ENCODE assay signal across 8 mouse cellular contexts in genomic region chr4:130081345-130082190, GRCm38 (mm10). TPM values are rescaled to one million over a fixed set of nuclear protein-coding genes. Genes with fewer than 3 reads are reported as not detected.
DNase-seq lines count a peak whose midpoint lies in the region; ATAC-seq lines count a peak whose summit lies in the region.

No protein-coding gene starts in this region.

- H3K9me3 ChIP-seq in lung, embryonic 15.5 days, result no peaks in the 10 kb centered on the region
- H3K9me3 ChIP-seq in stomach, embryonic 16.5 days (replicated peaks; ENCODE audit: control insufficient read depth, low read length), result no peaks in the 10 kb centered on the region

- no peak for ATAC-seq in lung, embryonic 15.5 days (ENCODE audit: borderline replicate concordance, extremely low read depth, low FRiP score, low TSS enrichment)
- peak; percentile 23; the same call in 1 of the 2 replicates for ATAC-seq in stomach, embryonic 16.5 days (ENCODE audit: insufficient read depth, low FRiP score)

- H3K9ac ChIP-seq in lung, embryonic 15.5 days, result 0 out of 2 replicates have a peak overlapping the region, but pooled peaks have one; percentile 10
- no peak overlapping the region for H3K9ac ChIP-seq in stomach, embryonic 16.5 days (ENCODE audit: low read length)

- 67% methylated on average over 19 of the region's 19 CpGs for WGBS in lung, embryonic 15.5 days
- WGBS in stomach, embryonic 16.5 days, result 69% methylated on average over 19 of the region's 19 CpGs

- DNase-seq in retina, postnatal 1 day, result peak; percentile 49
- no peak for DNase-seq in retina, embryonic 14.5 days (ENCODE audit: low spot score)
- DNase-seq in cerebellum, adult 18-20 months, result peak; percentile 68 to 79
- peak; percentile 72 for DNase-seq in gastrocnemius, postnatal 10 days
- peak; percentile 86 to 89 for DNase-seq in kidney, adult 8-10 months
- no peak for DNase-seq in embryo, embryonic 9.5 days (ENCODE audit: extremely low spot score)

- no peak overlapping the region for H3K27ac ChIP-seq in lung, embryonic 15.5 days
- no peak overlapping the region for H3K27ac ChIP-seq in stomach, embryonic 16.5 days (ENCODE audit: low read length)

- H3K4me2 ChIP-seq in lung, embryonic 15.5 days, result no peak overlapping the region
- no peak overlapping the region for H3K4me2 ChIP-seq in stomach, embryonic 16.5 days (ENCODE audit: low read depth, low read length)

- H3K4me3 ChIP-seq in lung, embryonic 15.5 days, result no peak overlapping the region
- H3K4me3 ChIP-seq in stomach, embryonic 16.5 days (replicated peaks; ENCODE audit: low read length), result no peak overlapping the region

- H3K36me3 ChIP-seq in lung, embryonic 15.5 days, result no peaks in the 10 kb centered on the region
- H3K36me3 ChIP-seq in stomach, embryonic 16.5 days (ENCODE audit: control insufficient read depth, insufficient read depth, low read length), result no peaks in the 10 kb centered on the region

- 0 out of 2 replicates have a peak, but pooled peaks cover 7% of the 10 kb centered on the region for H3K4me1 ChIP-seq in lung, embryonic 15.5 days
- no peaks in the 10 kb centered on the region; the same call in 1 of the 2 replicates for H3K4me1 ChIP-seq in stomach, embryonic 16.5 days (ENCODE audit: control insufficient read depth, insufficient read depth, low read length)

- H3K27me3 ChIP-seq in lung, embryonic 15.5 days, result peaks cover 8% of the 10 kb centered on the region
- H3K27me3 ChIP-seq in stomach, embryonic 16.5 days (ENCODE audit: control insufficient read depth, insufficient read depth, low read length), result no peaks in the 10 kb centered on the region

RNA-seq across cellular contexts. Expression of gene Pef1, which starts 20.8 kb away (rescaled TPM):
- total RNA-seq in gastrocnemius, postnatal 10 days (2021), result 10 to 100 TPM; 29.3 to 31.7 TPM
- 75.0 and 76.5 TPM in 2 replicates for polyA plus RNA-seq in lung, embryonic 15.5 days (2015; fragmentation: Nextera tagmentation; extraction: Ambion mirVana)
- 63.5 and 72.7 TPM in 2 replicates for polyA plus RNA-seq in stomach, embryonic 16.5 days (2015; fragmentation: Nextera tagmentation; extraction: Ambion mirVana)

RNA-seq across cellular contexts. Expression of gene Col16a1, which starts 33.9 kb away (rescaled TPM):
- total RNA-seq in gastrocnemius, postnatal 10 days (2021), result 10 to 100 TPM; 61.7 to 92.4 TPM
- 66.3 and 74.6 TPM in 2 replicates for polyA plus RNA-seq in lung, embryonic 15.5 days (2015; fragmentation: Nextera tagmentation; extraction: Ambion mirVana)
- polyA plus RNA-seq in stomach, embryonic 16.5 days (2015; fragmentation: Nextera tagmentation; extraction: Ambion mirVana), result 55.6 and 75.1 TPM in 2 replicates

RNA-seq across cellular contexts. Expression of gene Hcrtr1, which starts 57.6 kb away (rescaled TPM):
- total RNA-seq in gastrocnemius, postnatal 10 days (2021), result not detected
- polyA plus RNA-seq in lung, embryonic 15.5 days (2015; fragmentation: Nextera tagmentation; extraction: Ambion mirVana), result 0.28 and 0.50 TPM in 2 replicates
- 0.29 and 0.49 TPM in 2 replicates for polyA plus RNA-seq in stomach, embryonic 16.5 days (2015; fragmentation: Nextera tagmentation; extraction: Ambion mirVana)

Comparison
In these comparisons a context has a peak if more than half of its experiments do, and no peak if none do; other contexts are left out.
1. DNase-seq: peak in retina, postnatal 1 day (single experiment), cerebellum, adult 18-20 months (2 of 2), gastrocnemius, postnatal 10 days (single experiment) and kidney, adult 8-10 months (2 of 2); none in retina, embryonic 14.5 days (single experiment) and embryo, embryonic 9.5 days (single experiment).